Mouse (Mus musculus) embryo, embryonic 10 days (tissue): ENCODE results near the gene Bmpr1a.
"Not testable (repeated sequence)": the region's sequence is repeated elsewhere in the genome, so short reads cannot be mapped to it uniquely, and the experiment has no call there.

Experiments
- DNase-seq: peaks from one replicate; pipeline ENCODE4 v3.0.0-alpha.2; 2015; ENCODE audit warnings: low spot score

Bmpr1a gene

DNA sequence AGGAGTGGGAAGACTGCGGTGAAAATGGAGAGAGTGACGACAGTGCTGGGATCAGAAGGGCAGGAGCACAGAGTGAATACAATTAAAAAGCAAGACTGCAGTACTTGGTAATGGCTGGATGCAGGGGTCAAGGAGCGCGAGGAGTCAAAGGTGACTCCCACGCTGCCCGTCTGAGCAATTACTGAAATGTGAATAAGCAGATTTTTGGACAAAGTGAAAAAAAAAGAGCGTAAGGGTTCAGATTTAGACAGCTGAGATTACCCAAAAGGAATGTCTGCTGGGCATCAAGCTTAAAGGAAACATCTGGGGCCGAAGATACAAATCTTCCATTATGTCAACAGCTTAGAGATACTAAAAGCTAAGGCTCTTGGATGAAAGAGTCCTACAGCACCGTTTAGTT lies 53.3 kb downstream of the Bmpr1a start:
- peak; percentile 67 for DNase-seq

DNA sequence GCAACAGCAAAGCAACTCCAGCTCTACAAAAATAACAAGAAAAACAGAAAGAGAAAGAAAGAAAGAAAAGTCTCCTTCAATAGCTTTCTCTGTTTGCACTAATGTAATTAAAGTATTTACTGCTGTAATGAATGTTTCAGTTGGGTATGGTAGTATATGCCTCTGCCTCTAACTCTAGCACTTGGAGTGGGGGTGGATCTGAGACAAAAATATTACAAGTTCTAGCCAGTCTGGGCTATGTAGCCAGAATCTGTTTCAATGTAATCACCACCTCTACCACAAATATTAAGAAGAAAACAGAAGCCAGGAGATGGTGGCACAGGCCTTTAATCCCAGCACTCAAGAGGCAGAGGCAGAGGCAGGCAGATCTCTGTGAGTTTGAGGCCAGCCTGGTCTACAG lies 54.7 kb downstream of the Bmpr1a start:
- DNase-seq: no peak

DNA sequence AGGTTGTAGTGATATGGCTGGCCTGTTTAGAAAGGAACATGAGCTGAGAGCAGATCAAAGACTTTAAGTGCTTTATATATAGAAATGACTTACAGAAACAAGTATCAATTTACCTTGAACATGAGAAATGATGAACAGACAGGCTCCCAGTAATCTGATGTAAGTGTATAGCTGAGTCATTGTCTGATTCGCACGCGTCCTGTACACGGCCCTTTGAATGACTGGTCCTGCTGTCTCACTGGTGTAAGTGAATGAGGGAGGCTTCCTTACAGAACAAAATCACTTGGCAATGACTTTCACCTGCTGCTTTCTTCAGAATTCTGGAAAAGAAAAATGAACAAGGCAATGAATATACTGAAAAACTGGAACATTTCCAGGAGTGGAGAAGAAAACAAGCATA lies 55.5 kb downstream of the Bmpr1a start:
- no peak for DNase-seq

DNA sequence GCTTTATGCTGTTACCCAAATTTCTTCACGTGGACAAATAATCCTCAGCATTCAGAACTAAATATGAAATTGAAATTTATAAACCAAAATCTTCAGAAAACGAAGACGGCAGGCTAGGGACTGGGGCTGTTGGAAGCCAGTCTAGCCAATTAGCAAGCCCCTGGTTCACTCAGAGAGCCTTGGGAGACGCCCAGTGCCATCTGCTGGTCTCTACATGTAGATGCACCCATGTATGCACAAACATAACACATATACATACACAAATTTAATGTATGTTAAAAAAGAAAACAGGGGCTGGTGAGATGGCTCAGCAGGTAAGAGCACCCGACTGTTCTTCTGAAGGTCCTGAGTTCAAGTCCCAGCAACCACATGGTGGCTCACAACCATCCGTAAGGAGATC lies 56.5 kb downstream of the Bmpr1a start:
- no peak for DNase-seq

DNA sequence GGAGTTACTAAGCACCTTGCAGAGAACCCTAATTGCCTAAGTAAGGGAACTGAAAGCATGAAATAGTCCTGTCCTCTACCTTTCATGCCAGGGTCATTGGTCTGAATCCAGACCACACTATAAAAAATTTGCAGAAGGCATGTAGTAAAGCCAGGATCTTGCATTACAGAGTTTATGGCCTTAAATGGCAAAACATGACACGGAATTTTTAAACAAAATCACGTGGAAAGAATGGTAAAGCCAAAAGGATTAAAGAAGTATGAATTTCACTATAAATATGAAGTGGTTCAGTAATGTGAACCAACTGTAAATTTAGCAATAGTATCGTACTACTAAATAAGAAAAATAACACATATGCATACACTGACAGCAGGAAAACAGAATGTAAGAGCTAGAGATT lies 57.8 kb downstream of the Bmpr1a start:
- DNase-seq: no peak

DNA sequence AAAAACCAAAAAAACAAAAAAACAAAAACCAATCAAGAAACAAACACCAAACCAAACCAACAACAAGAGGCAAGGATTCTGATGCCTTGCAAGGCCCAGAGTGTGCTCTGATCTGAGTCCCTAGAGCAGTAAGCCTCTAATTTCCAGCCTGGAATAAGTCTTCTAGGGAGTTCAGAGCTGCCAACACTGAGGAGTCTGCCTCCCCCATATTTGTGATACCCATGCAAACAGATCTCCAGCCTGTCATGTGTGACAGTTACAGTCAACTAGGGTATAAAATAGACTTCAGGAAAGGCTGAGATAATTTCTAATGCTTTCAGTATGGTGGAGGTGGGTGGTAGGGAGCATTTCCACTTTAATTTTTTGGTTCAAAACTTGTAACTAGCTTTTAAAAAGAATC lies 58.2 kb downstream of the Bmpr1a start:
- DNase-seq: no peak

DNA sequence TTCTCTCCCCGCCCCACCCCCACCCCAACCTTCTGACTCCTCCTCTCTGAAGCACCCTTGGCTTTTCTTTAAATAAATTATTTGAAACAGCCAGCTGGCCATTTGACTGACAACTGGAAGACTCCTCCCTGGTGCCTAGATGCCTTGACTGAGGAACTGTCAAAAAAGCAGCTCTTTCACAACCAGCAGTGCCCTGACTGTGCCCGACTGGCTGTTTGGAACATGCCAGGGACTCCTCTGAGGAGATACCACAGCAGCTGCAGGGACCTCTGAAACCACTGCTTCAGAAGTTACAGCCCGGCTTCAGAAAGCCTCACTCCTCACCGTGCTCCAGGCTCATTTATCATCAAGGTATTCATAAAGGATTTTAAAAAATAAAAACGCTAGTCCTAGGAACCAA lies 58.8 kb downstream of the Bmpr1a start:
- DNase-seq: no peak

DNA sequence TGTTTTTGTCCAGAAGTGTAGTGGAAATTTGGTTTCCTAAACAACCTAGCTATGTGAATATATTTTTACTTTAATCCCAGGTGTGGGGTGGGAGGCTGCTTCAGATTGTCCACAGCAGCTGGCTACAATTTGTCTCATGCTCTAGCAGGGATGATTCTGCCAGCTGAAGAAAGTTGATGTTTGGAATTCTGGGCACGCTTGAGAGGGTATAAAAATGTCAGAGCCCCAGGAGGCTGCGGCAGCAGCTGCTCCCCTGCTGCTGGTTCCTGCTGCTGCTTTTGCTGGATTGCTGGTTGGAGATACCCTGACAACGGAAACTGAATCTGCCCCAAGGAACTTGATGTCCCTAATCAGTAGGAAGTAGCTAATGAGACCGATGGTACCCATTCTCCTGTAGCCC lies 60.6 kb downstream of the Bmpr1a start:
- no peak for DNase-seq

DNA sequence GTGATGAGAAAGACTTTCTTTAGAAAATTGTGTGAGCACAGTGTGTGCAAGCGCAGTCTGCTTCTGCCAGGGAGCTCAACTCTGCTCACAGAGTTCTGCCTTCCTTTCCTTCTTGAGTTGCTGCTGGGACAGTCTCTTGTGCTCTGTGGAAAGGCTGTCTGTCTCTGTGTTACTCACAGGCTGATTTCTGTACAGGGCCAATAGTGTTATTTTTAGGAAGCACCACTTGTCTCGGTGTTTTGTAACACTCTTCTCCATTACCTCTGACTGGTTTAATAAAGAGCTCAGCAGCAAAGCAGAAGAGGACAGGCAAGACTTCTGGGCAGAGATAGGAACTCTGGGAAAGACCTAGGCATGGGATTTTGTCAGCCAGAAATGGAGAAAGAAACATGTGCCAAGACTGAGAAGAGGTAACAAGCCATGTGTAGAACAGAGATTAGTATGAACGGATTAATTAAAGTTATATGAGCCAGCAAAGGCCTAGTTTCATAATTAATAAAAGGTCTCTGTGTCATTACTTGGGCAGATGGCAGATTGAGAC lies 62.5 kb downstream of the Bmpr1a start:
- DNase-seq: no peak

DNA sequence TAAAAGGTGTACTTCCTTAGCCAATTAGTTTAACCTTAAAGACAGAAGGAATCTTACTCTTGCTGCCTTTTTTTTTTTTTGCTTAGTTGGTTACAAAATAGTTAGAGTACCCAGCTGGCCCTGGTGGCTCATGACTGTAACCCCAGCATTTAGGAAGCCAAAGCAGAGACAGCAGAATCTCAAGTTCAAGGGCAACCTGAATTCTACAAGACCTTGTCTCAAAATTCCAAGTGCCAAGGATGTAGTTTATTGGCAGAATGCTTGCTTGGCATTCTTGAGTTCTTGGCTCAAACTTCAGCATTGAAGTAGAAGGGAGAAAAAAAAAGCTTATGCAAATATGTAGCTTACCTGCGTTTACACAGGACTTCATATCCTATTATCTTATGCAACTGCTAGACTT lies 74.1 kb downstream of the Bmpr1a start:
- DNase-seq: no peak

DNA sequence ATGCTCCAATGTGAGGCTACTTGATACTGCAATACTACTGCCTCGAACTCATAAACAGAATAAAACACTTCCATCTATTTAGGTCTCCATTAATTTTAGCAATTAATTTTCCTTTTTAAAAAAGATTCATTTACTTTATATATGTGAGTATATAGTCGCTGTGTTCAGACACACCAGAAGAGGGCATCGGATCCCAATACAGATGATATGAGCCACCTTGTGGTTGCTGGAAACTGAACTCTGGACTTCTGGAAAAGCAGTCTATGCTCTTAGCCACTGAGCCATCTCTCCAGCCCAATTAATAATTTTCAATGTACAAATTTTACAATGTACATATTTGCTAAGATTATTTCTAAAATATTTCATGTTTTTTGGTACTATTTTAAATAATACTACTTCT lies 74.9 kb downstream of the Bmpr1a start:
- no peak for DNase-seq

DNA sequence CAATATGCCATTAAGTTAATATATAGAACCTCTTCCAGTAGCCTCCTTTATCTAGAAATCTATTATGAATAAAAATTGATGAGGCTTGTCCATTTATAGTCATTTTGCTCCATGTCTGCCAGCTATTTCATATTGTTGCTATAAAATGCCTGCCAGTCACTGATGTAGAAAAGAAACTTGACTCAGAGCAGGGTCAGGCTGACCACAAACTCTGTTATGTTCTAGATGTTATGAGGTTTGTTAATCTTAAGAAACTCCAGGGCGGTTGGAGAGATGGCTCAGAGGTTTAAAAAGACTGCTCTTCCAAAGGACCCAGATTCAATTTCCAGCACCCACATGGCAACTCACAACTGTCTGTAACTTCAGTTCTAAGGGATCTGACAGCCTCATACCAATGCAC lies 82.1 kb downstream of the Bmpr1a start:
- no peak for DNase-seq

DNA sequence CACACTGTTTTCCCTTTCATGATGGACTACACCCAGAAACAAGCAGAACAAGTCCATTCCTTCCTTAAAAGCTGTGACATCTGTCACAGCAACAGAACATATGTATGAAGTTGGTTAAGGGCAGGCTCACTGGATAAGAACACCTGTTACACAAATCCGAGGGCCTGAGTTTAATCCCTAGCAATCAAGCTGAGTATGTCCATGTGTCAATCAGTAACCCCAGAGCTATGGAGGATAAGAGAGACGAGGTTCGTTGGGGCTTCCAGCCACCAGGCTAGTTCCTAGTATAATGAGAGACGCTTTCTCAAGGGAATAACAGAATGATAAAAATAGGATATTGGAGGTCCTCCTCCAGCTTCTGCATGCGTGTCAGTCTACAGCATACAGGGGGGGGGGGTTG lies 85.6 kb downstream of the Bmpr1a start:
- no peak for DNase-seq

DNA sequence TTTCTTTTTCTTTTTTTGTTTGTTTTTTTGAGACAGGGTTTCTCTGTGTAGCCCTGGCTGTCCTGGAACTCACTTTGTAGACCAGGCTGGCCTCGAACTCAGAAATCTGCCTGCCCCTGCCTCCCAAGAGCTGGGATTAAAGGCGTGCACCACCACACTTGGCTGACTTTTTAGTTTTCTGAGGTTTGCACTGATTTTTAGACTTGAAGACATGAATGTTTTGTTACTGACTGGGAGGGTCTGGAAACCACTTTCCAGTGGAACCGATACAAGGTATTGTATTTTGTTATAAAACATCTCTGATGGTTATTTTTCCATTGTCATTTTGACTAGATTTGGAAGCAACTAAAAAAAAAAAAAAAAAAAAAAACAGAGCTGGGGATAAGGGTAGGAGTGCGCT lies 86.2 kb downstream of the Bmpr1a start:
- DNase-seq: not testable (repeated sequence)

DNA sequence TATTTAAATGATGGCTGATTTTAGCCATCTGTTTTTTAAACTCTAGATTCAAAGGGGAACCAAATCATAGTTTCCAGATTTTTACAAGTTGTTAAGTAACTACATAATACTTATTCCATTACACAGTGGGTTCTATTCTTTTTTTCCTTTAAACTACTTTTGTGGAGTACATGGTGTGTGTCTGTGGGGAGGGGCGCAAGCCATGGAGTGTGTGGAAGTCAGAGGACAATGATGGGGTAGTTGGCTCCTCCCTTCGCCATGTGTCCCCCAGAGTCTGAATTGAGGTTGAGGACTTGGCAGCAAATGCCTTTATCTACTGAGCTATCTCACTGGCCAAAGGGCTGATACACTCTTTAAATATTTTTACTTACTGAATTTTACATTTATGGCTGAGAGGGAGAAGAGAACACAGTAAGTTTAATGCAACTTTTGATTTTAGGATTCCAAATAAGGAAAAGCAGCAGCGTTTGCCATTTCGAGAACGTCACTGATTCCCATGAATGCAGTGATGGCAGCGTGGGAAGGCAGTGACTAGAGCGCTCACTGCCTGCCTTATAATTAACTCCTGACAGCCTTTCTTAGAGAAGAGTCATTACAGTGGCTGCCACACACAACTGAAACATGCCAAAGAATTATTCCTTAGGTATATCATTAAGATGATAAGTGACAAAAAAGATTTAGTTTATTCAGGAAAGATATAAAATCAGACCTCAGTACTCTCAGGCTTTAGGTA lies 90.8 kb downstream of the Bmpr1a start:
- no peak for DNase-seq

DNA sequence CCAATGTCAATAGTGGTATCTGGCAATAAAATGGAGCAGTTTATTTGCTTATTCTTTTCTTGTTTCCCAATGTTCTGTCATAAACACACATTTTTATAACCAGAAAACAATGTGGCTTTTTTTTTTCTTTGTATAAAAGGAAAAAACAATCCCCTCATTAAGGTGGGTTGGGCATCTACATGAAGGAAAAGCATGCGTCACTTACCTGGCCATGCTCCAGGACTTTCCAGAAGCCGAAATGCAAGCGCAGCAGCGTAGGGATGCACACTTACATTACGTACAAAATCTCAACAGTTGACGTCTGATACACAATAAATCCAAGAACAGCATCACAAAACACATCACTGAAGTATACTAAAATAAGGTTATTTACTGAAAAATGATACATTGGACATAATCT lies 92.4 kb downstream of the Bmpr1a start:
- DNase-seq: no peak

DNA sequence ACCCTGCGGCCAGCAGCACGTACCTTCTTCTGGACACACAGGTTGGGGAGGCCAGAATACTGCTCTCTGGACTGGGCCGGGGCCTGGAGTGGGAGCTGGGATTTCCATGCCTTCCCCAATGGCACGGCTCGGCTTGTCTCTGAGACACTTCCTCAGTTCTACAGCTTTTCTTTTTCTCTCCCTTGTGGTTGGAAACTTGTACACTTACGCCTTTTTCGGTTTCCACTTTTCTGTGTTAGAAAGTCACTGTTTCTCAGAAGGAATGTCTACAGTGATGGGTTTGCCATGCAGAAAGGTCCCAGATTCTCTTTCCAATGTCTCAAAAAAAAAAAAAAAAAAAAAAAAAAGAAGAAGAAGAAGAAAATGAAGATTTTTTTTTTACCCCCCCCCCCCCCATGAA lies 99.7 kb downstream of the Bmpr1a start:
- DNase-seq: no peak

DNA sequence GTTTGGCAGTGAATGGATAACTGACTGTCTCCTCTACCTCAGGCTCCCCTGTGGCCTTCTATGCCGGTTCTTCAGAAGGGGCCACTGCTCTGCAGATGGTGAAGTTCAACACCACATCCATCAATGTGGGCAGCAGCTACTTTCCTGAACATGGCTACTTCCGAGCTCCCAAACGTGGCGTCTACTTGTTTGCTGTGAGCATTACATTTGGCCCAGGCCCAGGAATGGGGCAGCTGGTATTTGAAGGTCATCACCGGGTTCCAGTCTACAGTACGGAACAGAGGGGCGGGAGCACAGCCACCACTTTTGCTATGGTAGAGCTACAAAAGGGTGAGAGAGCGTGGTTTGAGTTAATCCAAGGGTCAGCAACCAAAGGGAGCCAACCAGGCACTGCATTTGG lies 100.3 kb downstream of the Bmpr1a start:
- DNase-seq: no peak

DNA sequence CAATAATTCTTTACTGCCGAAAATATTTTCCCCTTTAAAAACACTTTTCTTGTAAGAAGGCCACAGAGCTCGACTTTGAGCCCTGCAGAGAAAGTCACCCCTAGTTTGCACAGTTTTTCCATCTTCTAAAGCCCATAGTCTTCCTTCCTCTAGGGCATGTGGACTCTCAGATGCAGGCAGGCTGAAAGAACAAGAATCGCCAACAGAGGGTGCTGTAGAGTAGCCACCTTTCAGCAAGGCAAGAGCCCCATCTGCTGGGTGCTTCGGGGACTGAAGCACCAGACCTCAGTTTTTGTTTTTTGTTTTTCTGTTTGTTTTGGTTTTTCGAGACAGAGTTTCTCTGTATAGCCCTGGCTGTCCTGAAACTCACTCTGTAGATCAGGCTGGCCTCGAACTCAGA lies 102.0 kb downstream of the Bmpr1a start:
- peak; percentile 80 for DNase-seq

DNA sequence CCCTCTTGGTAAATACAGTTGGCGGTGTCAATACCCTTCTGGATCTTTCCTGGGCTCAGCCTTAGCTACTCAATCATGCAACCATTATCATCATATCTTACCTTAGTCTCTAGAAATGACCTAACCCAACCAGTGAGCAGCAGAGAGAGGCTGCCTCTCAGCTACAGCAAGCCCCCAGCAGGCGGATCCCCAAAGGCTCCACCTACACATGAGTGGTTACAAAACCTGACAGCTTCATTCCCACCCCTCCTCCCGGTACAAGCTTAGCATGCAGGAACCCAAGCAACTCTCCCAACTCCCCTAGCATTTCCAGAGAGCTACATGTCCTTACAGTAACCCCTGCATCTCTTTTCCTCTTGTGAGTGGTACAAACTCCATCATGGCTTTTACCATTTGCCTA lies 103.1 kb downstream of the Bmpr1a start:
- no peak for DNase-seq

DNA sequence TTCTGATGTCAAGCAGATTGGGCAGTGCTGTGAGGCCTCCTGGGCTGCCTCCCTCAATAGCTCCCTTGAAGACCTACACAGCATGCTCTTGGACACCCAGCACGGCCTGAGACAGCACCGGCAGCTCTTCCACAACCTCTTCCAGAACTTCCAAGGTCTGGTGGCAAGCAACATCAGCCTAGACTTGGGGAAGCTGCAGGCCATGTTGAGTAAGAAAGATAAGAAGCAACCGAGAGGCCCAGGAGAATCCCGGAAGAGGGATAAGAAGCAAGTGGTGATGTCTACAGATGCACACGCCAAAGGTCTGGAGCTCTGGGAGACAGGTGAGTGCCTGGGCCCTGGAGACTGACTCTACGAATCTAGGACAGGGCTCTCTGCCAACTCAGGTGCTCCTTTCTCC lies 103.8 kb downstream of the Bmpr1a start:
- DNase-seq: no peak

DNA sequence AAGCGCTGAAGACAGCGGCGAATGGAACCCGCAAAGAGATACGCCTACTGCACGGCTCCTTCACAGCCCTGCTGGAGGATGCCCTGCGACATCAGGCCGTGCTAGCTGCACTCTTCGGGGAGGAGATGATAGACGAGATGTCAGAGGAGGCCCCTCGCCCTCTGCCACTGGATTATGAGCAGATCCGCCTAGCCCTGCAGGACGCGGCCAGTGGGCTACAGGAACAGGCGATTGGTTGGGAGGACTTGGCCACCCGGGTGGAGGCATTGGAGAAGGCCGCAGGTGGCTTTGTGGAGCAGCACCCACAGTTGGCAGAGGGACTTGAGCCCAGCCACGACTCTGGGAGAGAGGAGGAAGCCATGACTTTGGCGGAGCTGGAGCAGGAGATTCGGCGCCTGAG lies 104.2 kb downstream of the Bmpr1a start:
- no peak for DNase-seq

DNA sequence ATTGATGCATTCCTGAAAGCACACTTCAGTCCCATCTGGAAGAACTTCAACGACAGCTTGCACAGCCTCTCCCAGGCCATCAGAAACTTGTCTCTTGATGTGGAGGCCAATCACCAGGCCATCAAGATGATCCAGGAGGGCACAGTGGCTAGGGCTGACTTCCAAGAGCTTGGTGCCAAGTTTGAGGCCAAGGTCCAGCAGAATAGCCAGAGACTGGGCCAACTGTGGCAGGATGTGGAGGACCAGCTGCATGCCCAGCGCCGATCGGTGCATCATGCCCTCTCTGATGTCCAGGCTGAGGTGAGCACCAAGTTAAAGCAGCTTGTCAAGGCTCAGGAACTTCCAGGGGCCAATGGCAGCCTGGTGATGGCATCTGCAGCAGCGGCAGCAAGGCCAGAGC lies 105.3 kb downstream of the Bmpr1a start:
- no peak for DNase-seq

DNA sequence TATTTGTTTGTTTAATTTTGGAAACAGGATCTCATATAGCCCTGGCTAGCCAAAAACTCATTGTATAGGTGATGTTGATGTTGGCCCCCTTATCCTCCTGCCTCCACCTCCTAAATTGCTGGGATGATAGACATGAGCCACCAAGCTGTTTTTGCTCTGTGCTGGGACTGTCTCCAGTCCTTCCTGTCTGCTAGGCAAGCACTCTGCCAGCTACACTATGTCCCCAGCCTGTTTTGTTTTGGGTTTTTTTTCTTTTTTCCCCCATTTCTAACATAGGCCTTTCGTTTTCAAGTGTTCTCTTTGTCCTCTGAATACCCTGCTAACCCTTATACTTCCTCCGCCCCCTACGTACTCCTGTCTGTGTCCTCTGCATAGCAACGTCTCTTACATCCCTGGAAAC lies 109.8 kb downstream of the Bmpr1a start:
- DNase-seq: no peak
